9 mouse cellular contexts compared by ENCODE assay signal in genomic region chr6:4407748-4408147, GRCm38 (mm10).
DNase-seq lines count a peak whose midpoint lies in the region; ATAC-seq and TF ChIP-seq lines count a peak whose summit lies in the region.
"Had no signal": no experiment of that assay in that cellular context is flagged by ENCODE, and none has a peak within 500 bp of the region (broad histone marks: within the 10 kb centered on the region; RNA-seq: fewer than 3 reads in every experiment).

No protein-coding gene starts in this region.

- no peak overlapping the region for H3K4me3 ChIP-seq in lung, postnatal 0 days (ENCODE audit: low read depth, low read length)
- H3K4me3 ChIP-seq: limb, embryonic 15.5 days had no signal

- no peak overlapping the region for H3K4me2 ChIP-seq in lung, postnatal 0 days (replicated peaks; ENCODE audit: low read depth, low read length)
- H3K4me2 ChIP-seq: limb, embryonic 15.5 days had no signal

- no peaks in the 10 kb centered on the region for H3K27me3 ChIP-seq in lung, postnatal 0 days (replicated peaks; ENCODE audit: insufficient read depth, low read length)
- H3K27me3 ChIP-seq: limb, embryonic 15.5 days had no signal

- no peak for ATAC-seq in lung, postnatal 0 days

- 51% methylated on average over 3 of the region's 3 CpGs for WGBS in lung, postnatal 0 days

- no peaks in the 10 kb centered on the region for H3K4me1 ChIP-seq in lung, postnatal 0 days (ENCODE audit: insufficient read depth, low read depth, low read length)
- H3K4me1 ChIP-seq: limb, embryonic 15.5 days had no signal

- H3K27ac ChIP-seq in lung, postnatal 0 days (ENCODE audit: low read length): no peak overlapping the region
- H3K27ac ChIP-seq: limb, embryonic 15.5 days had no signal

- TF ChIP-seq EP300 in lung, postnatal 0 days (IDR thresholded peaks at IDR 0.05): no peak

- H3K36me3 ChIP-seq in lung, postnatal 0 days (ENCODE audit: insufficient read depth, low read length): no peaks in the 10 kb centered on the region
- H3K36me3 ChIP-seq: limb, embryonic 15.5 days had no signal

- peak; percentile 69 for TF ChIP-seq CTCF in lung, postnatal 0 days (IDR thresholded peaks at IDR 0.05)

- H3K9ac ChIP-seq in lung, postnatal 0 days (replicated peaks; ENCODE audit: low read depth): no peak overlapping the region
- H3K9ac ChIP-seq: limb, embryonic 15.5 days had no signal

- H3K9me3 ChIP-seq in lung, postnatal 0 days (ENCODE audit: low read length): no peaks in the 10 kb centered on the region
- H3K9me3 ChIP-seq: limb, embryonic 15.5 days had no signal

- peak; percentile 43 for DNase-seq in adrenal gland, postnatal 10 days
- DNase-seq in adrenal gland, postnatal 4 days (ENCODE audit: low spot score in 2 of 2): no peak
- peak; percentile 35 for DNase-seq in layer of hippocampus, adult 11-12 months (ENCODE audit: low spot score)
- DNase-seq in layer of hippocampus, adult 9-11 months: no peak
- peak; percentile 70 for DNase-seq in adipocyte (ENCODE audit: low spot score)
- peak; percentile 56 for DNase-seq in lung, postnatal 0 days (ENCODE audit: low spot score)
- DNase-seq in testis, postnatal 10 days (ENCODE audit: low spot score): no peak
- DNase-seq in yolk sac, embryonic 10.5 days (ENCODE audit: low spot score): no peak

Comparison
In these comparisons a context has a peak if more than half of its experiments do, and no peak if none do; other contexts are left out.
1. DNase-seq: peak in adrenal gland, postnatal 10 days (single experiment), layer of hippocampus, adult 11-12 months (single experiment), adipocyte (single experiment) and lung, postnatal 0 days (single experiment); none in adrenal gland, postnatal 4 days (0 of 2), layer of hippocampus, adult 9-11 months (single experiment), testis, postnatal 10 days (single experiment) and yolk sac, embryonic 10.5 days (single experiment).